Mouse (Mus musculus) R1 (cell line): ENCODE measurements at regions not wholly inside any gene's neighbourhood (a gene's known extent, or its start where the extent isn't known, plus 50 kb on each side); places are given as distances from the start of the nearest gene placed in this dataset.

Experiments used
- DNase-seq: peaks from one replicate; pipeline ENCODE4 v3.0.0-alpha.2; 2018; ENCODE audit warnings: low read depth, low spot score

DNA sequence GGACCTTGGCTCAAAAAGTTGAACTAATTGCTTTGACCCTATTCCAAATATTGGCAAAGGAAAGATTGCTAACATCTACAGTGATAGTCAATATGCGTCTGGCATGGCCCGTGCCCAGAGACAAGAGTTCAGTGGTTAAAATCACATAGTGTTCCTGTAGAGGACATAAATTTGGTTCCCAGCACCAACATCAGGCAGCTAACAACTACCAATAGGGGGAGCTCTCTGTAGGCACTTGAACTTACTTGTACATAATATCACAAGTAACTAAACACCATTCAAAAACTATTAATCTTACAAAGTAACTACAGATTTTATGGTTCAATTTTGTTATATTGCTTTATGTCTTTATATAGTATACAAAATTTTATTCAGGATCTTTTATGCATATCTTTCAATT lies 74.3 kb downstream of the Serpinb9g start:
- peak; percentile 45 for DNase-seq

DNA sequence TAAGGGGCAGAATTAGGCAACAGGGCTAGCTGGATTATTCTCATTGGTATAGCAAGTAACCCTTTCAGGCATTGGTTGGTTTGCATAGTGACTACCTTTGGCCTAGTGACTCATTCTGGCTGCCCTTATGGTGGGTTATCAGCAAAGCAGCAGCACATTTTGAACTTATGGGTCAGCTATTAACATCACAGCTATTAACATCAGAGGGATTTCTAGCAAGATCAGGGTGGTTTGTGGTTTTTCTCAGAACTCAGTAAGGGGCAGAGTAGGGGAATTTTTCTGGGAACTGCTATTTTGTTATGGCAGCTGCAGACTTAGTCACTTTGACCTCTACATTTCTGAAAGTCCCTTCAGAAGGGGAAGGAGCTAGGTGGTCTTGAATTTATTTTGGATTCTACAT lies 75.1 kb downstream of the Serpinb9g start:
- no peak for DNase-seq

DNA sequence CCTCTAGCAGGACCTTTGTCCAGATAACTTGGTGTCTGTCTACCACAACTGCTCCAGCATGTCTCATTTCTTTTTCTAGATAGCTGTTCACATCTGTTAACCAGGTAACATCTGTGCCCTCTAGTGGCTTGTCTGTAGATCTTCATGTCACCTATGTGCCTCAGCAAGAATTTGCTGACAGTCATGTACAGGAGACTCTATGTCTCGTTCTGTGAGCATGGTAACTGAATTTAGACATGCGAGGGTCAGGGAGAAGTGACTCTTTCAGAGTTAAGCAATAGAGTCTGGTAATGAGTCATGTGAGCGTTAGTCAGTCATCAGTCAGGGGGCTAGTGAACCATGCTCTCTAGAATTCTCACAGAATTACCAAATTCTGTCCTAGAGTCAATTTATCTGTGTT lies 77.0 kb downstream of the Serpinb9g start:
- DNase-seq = peak; percentile 41

DNA sequence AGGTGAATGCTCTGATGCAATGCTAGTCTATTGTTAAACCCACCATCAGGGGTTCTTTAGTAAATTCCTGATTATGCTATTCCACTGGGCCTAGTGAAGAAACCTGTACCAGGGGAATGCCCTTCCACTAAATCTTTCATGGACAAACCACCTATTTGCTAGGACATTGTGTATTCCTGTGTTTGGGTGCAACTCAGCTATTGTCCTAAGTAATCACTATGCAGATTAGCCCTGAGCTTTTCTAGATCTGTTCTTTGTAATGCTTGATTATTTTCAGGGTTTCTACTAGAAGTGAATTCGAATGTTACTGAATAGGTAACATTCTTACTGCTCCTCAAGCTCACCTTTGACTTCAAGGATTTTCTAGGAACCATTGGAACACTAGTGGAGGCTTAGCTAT lies 78.3 kb downstream of the Serpinb9g start:
- DNase-seq = peak; percentile 78

DNA sequence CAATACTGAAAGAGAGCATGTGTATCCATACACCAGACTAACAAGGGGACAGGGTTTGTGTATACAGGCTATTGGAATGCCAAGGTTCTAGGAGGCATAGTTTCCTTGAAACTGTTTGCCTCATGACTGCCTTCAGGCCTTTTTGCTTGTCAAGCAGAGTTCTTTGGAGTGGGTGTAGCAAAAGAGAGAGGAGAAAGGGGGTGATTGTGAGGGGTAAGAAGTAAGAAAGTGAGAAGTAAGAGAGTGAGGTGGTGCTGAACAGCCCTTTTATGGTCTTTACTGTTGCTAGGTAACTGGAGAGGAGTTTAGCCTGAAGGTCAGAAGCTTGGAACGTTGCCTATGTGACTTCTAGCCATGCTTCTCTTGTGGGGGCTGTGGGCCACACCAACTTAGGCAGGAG lies 78.8 kb downstream of the Serpinb9g start:
- peak; percentile 61 for DNase-seq

DNA sequence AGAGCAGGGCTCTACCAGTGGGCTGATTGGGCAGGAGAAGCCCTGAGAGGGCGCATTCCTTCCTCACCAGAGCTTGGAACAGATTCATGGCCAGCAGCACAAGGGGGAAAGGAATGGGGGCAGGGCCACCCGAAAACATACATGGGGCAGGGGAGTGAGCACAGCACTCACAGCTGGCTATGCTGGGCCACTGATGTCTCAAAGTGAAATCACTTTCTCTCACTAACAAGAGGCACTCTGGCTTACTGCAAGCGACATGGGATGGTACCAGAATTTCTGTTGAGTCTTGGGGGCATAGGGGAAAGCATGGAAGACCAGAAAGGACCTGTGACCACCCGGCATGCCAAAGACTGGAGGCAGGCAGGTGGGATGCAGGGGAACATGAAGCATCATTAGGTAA lies 83.3 kb downstream of the Serpinb9g start:
- DNase-seq = no peak

DNA sequence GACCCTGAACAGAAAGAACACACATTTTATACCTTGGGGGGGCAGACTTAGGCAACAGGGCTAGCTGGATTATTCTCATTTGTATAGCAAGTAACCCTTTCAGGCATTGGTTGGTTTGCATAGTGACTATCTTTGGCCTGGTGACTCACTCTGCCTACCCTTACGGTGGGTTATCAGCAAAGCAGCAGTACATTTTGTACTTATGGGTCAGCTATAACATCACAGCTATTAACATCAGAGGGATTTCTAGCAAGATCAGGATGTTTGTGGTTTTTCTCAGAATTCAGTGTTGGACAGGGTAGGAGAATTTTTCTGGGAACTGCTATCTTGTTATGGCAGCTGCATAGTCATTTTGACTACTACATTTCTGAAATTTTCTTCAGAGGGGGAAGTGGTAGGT lies 84.7 kb downstream of the Serpinb9g start:
- no peak for DNase-seq

DNA sequence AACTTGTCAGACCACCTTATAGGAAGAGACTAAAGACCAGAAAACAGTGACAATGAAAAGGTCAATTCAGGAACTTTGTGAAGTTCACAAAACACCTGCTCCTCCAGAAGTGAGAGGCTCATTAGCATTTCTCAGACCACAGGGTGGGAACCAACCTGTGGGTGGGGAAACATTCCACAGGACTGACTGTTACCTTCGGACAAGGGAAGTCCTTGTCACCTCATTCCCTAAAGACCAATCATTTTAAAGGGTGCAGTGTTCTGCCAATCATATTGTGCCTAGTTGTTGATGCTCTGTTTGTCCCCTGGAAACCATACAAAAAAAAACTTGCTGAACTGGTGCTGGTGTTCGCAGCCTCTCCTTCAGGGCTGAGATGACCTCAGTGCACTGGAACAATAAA lies 86.2 kb downstream of the Serpinb9g start:
- DNase-seq = peak; percentile 86

DNA sequence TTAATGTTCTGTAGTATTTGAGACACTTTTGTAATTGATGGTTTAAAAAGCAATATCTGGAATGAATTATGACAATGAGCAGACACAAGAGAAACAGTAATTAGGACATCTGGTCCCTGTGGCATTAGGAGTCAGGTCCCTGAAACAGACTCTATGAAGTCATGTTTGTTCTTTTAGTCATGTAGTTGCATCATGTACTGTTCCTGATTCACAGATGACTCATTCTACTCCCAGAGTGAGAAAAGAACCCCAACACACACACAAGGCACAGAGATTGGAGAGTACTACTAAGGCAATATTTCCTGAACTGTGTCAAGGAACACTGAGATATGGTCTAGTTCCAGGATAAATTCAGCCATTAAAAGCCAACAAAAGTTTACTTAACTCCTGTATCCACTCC lies 75.1 kb upstream of the Serpinb6d start:
- DNase-seq = no peak
